ENCODE assay signal across 10 mouse cellular contexts in the genomic region with DNA sequence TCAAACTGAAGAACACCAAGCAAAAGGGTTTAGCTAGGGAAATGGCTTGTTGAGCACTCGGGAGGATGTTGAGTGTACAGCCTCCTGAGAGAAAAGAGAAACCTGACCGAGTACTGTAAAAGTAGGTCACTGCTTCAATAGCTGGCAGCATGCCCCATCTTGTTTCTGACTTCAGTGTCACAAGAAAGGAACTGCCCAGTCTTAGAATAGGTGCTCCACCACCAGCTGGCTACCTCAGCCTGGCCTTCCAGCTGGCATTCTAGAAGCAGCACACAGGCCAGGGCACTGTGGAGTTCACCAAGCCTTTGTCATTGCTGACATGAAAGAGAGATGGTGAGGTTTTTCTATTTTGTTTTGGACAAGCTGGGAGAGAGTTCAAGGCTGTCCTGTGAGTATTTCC.
DNase-seq lines count a peak whose midpoint lies in the region; ATAC-seq lines count a peak whose summit lies in the region.
"Had no signal": no experiment of that assay in that cellular context is flagged by ENCODE, and none has a peak within 500 bp of the region (broad histone marks: within the 10 kb centered on the region; RNA-seq: fewer than 3 reads in every experiment).

No protein-coding gene starts in this region.

- ATAC-seq in kidney, embryonic 14.5 days (ENCODE audit: low FRiP score, low TSS enrichment), result no peak
- no peak for ATAC-seq in hindbrain, embryonic 11.5 days (ENCODE audit: low FRiP score)

- no peak overlapping the region for H3K9ac ChIP-seq in kidney, embryonic 14.5 days (ENCODE audit: low read depth, low read length)
- no peak overlapping the region for H3K9ac ChIP-seq in hindbrain, embryonic 11.5 days (ENCODE audit: low read depth, low read length)
- H3K9ac ChIP-seq: embryonic facial prominence, embryonic 13.5 days had no signal

- no peaks in the 10 kb centered on the region for H3K36me3 ChIP-seq in kidney, embryonic 14.5 days (ENCODE audit: control insufficient read depth, insufficient read depth, low read length)
- H3K36me3 ChIP-seq in midbrain, embryonic 10.5 days, result no peaks in the 10 kb centered on the region
- no peaks in the 10 kb centered on the region for H3K36me3 ChIP-seq in hindbrain, embryonic 11.5 days (ENCODE audit: control insufficient read depth, insufficient read depth, low read length)
- H3K36me3 ChIP-seq: embryonic facial prominence, embryonic 13.5 days; G1E had no signal

- H3K4me1 ChIP-seq in kidney, embryonic 14.5 days (ENCODE audit: control insufficient read depth, insufficient read depth, low read length), result no peaks in the 10 kb centered on the region
- no peaks in the 10 kb centered on the region for H3K4me1 ChIP-seq in midbrain, embryonic 10.5 days
- H3K4me1 ChIP-seq in hindbrain, embryonic 11.5 days (replicated peaks; ENCODE audit: control insufficient read depth, insufficient read depth, low read length), result no peaks in the 10 kb centered on the region
- H3K4me1 ChIP-seq: embryonic facial prominence, embryonic 13.5 days had no signal

- 70% methylated on average over 2 of the region's 2 CpGs for WGBS in kidney, embryonic 14.5 days
- WGBS in midbrain, embryonic 10.5 days, result 84% methylated on average over 2 of the region's 2 CpGs
- 77% methylated on average over 2 of the region's 2 CpGs for WGBS in hindbrain, embryonic 11.5 days

- no peaks in the 10 kb centered on the region for H3K27me3 ChIP-seq in kidney, embryonic 14.5 days (ENCODE audit: control insufficient read depth, insufficient read depth, low read length)
- H3K27me3 ChIP-seq in midbrain, embryonic 10.5 days (ENCODE audit: low read depth, poor library complexity, severe bottlenecking), result no peaks in the 10 kb centered on the region
- no peaks in the 10 kb centered on the region for H3K27me3 ChIP-seq in hindbrain, embryonic 11.5 days (ENCODE audit: control insufficient read depth, insufficient read depth, low read length)
- H3K27me3 ChIP-seq: embryonic facial prominence, embryonic 13.5 days had no signal

- H3K9me3 ChIP-seq in kidney, embryonic 14.5 days (ENCODE audit: control insufficient read depth, low read length), result no peaks in the 10 kb centered on the region
- no peaks in the 10 kb centered on the region for H3K9me3 ChIP-seq in midbrain, embryonic 10.5 days (replicated peaks)
- no peaks in the 10 kb centered on the region for H3K9me3 ChIP-seq in hindbrain, embryonic 11.5 days (ENCODE audit: control insufficient read depth, low read length)
- H3K9me3 ChIP-seq: embryonic facial prominence, embryonic 13.5 days; G1E had no signal

- no peak overlapping the region for H3K4me3 ChIP-seq in kidney, embryonic 14.5 days (ENCODE audit: low read length)
- no peak overlapping the region for H3K4me3 ChIP-seq in midbrain, embryonic 10.5 days
- no peak overlapping the region for H3K4me3 ChIP-seq in hindbrain, embryonic 11.5 days (ENCODE audit: low read depth, low read length)
- H3K4me3 ChIP-seq: embryonic facial prominence, embryonic 13.5 days had no signal

- peak; percentile 85 for DNase-seq in kidney, adult 18-20 months
- DNase-seq in adrenal gland, postnatal 14 days, result peak; percentile 87
- DNase-seq in fibroblast of lung, adult 2 months (ENCODE audit: low read depth), result peak; percentile 57
- peak; percentile 91 to 92 for DNase-seq in kidney, postnatal 25 days
- peak; percentile 59 for DNase-seq in ovary, adult 18-20 months (ENCODE audit: low spot score)
- DNase-seq in midbrain, embryonic 10.5 days (ENCODE audit: low spot score), result no peak
- DNase-seq in hindbrain, embryonic 11.5 days (ENCODE audit: low spot score), result no peak

- H3K4me2 ChIP-seq in kidney, embryonic 14.5 days (replicated peaks; ENCODE audit: low read depth, low read length), result no peak overlapping the region
- H3K4me2 ChIP-seq in hindbrain, embryonic 11.5 days (replicated peaks; ENCODE audit: low read depth, low read length), result no peak overlapping the region
- H3K4me2 ChIP-seq: embryonic facial prominence, embryonic 13.5 days had no signal

- no peak overlapping the region for H3K27ac ChIP-seq in kidney, embryonic 14.5 days (ENCODE audit: low read depth, low read length)
- no peak overlapping the region for H3K27ac ChIP-seq in midbrain, embryonic 10.5 days (replicated peaks)
- H3K27ac ChIP-seq in hindbrain, embryonic 11.5 days (ENCODE audit: low read depth, low read length), result no peak overlapping the region
- H3K27ac ChIP-seq: embryonic facial prominence, embryonic 13.5 days had no signal

Comparison
In these comparisons a context has a peak if more than half of its experiments do, and no peak if none do; other contexts are left out.
1. DNase-seq: peak in kidney, adult 18-20 months (single experiment), adrenal gland, postnatal 14 days (single experiment), fibroblast of lung, adult 2 months (single experiment), kidney, postnatal 25 days (2 of 2) and ovary, adult 18-20 months (single experiment); none in midbrain, embryonic 10.5 days (single experiment) and hindbrain, embryonic 11.5 days (single experiment).